Mouse (Mus musculus) MEL (cell line): ENCODE measurements around the gene Rilpl1.

Experiments used
- CTCF ChIP-seq, 3 experiments: IDR thresholded peaks in 2 of 3; conservative IDR thresholded peaks in 1 of 3; 2 replicates each; pipeline ENCODE4 v1.5.1; 2011 to 2012; ENCODE audit warnings: low read length in 3 of 3, low read depth in 2 of 3, mild to moderate bottlenecking in 2 of 3, improper control_type of control experiment in 1 of 3, inconsistent platforms in 1 of 3, mixed read lengths in 1 of 3, moderate library complexity in 1 of 3; ENCODE audit not compliant: control insufficient read depth in 1 of 3, insufficient read depth in 1 of 3, poor library complexity in 1 of 3, severe bottlenecking in 1 of 3
- EP300 ChIP-seq, 2 experiments: IDR thresholded peaks; 2 replicates each; pipeline ENCODE4 v1.6.1; 2011; ENCODE audit warnings: improper control_type of control experiment in 2 of 2, low read length in 2 of 2, low read depth in 1 of 2, mild to moderate bottlenecking in 1 of 2
- KAT2A ChIP-seq: conservative IDR thresholded peaks from 2 replicates; pipeline ENCODE4 v1.6.1; 2012; ENCODE audit warnings: low read depth, low read length, improper control_type of control experiment, inconsistent platforms
- MYC ChIP-seq: IDR thresholded peaks from 2 replicates; pipeline ENCODE4 v1.6.1; 2011; ENCODE audit warnings: low read depth, mild to moderate bottlenecking, low read length, improper control_type of control experiment, moderate library complexity
- POLR2A ChIP-seq, 2 experiments: IDR thresholded peaks; 2 replicates each; pipeline ENCODE4 v1.6.1; 2011 to 2012; ENCODE audit warnings: low read length in 2 of 2, mild to moderate bottlenecking in 2 of 2, control low read depth in 1 of 2, improper control_type of control experiment in 1 of 2, low read depth in 1 of 2, moderate library complexity in 1 of 2; ENCODE audit not compliant: control insufficient read depth in 1 of 2, insufficient read depth in 1 of 2, poor library complexity in 1 of 2
- POLR2AphosphoS2 ChIP-seq: IDR thresholded peaks from 2 replicates; pipeline ENCODE4 v1.6.1; 2011; ENCODE audit warnings: low read length, improper control_type of control experiment
- RCOR1 ChIP-seq: IDR thresholded peaks from 2 replicates; pipeline ENCODE4 v1.6.1; 2012; ENCODE audit warnings: low read depth, mild to moderate bottlenecking, inconsistent platforms, low read length, improper control_type of control experiment
- TCF12 ChIP-seq: IDR thresholded peaks from 2 replicates; pipeline ENCODE4 v1.6.1; 2014; ENCODE audit warnings: low read depth, mild to moderate bottlenecking, inconsistent platforms, low read length, improper control_type of control experiment, moderate library complexity
- UBTF ChIP-seq: IDR thresholded peaks from 2 replicates; pipeline ENCODE4 v1.6.1; 2012; ENCODE audit warnings: low read depth, mild to moderate bottlenecking, inconsistent platforms, low read length, improper control_type of control experiment, moderate library complexity, borderline replicate concordance; ENCODE audit not compliant: insufficient read depth

- TF ChIP-seq CTCF (IDR thresholded peaks at IDR 0.05 in 2 of 3, conservative IDR thresholded peaks at IDR 0.05 in 1 of 3; ENCODE audit: control insufficient read depth in 1 of 3, insufficient read depth in 1 of 3, low read depth in 2 of 3, low read length in 3 of 3, poor library complexity in 1 of 3, severe bottlenecking in 1 of 3) = no peak
- TF ChIP-seq KAT2A = no peak
- no peak for TF ChIP-seq EP300 (IDR thresholded peaks at IDR 0.05; ENCODE audit: low read depth in 1 of 2, low read length in 2 of 2)
- no peak for TF ChIP-seq TCF12
- TF ChIP-seq POLR2AphosphoS2 = no peak
- peak in 1 of 2 experiments; percentile 33; a peak in 1 of 4 replicates for TF ChIP-seq POLR2A (IDR thresholded peaks at IDR 0.05; ENCODE audit: control insufficient read depth in 1 of 2, insufficient read depth in 1 of 2, low read depth in 1 of 2, low read length in 2 of 2, poor library complexity in 1 of 2)
- TF ChIP-seq UBTF = peak; percentile 64; the same call in 1 of the 2 replicates
- TF ChIP-seq MYC = peak; percentile 81
- TF ChIP-seq RCOR1 = no peak
These were observed 85.4 kb downstream of the Rilpl1 start for GRCm38 (mm10) chr5:124445621-124446293.
